Mouse (Mus musculus): ENCODE measurements around the gene Olfr671. TPM values are rescaled to one million over a fixed set of nuclear protein-coding genes. Genes with fewer than 3 reads are reported as not detected.

The Olfr671 gene
- polyA plus RNA-seq, 1 experiment = not detected

DNA sequence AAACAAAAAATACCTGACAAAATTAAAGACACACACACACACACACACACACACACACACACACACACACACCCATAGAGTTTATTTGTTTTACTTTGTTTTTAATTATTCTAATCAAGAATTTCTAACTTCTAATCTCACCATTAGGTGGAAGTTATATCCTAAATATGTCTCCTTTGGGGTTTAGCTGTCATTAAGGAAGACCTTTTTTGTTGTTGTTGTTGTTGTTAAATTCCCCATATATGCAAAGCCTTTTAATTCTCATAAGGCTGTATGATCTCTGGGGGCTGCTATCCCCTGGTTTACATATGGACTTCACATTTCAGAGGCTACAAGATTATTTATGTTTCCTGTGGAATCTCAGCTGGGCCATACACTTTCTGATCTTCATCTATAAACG lies 45.0 kb downstream of the Olfr671 start, which contains the start of gene Olfr669:
Olfr669 (plus strand) TSS at position 301 of the 400 bp plus-strand sequence.
- TF ChIP-seq CTCF (IDR thresholded peaks at IDR 0.05; ENCODE audit: borderline replicate concordance, control insufficient read depth, extremely low read depth, insufficient read depth, low read length, poor library complexity) (no peak), POLR2A (IDR thresholded peaks at IDR 0.05; ENCODE audit: control insufficient read depth, extremely low read depth, insufficient read depth, low read length, poor library complexity) (no peak)
- no peaks in the 10 kb centered on the region for H3K4me1 ChIP-seq (replicated peaks; ENCODE audit: control insufficient read depth, insufficient read depth, low read length)
- 96% methylated on average over 1 of the region's 1 CpGs for WGBS
- no peak for DNase-seq
- H3K27me3 ChIP-seq (ENCODE audit: control insufficient read depth, insufficient read depth, low read length) = no peaks in the 10 kb centered on the region
- no peaks in the 10 kb centered on the region for H3K36me3 ChIP-seq (ENCODE audit: control insufficient read depth, insufficient read depth, low read length)
- no peak within 1 kb of the TSS for H3K4me3 ChIP-seq (ENCODE audit: control insufficient read depth, insufficient read depth, low read length)
- no peak within 1 kb of the TSS for H3K27ac ChIP-seq (ENCODE audit: control insufficient read depth, insufficient read depth, low read length)

DNA sequence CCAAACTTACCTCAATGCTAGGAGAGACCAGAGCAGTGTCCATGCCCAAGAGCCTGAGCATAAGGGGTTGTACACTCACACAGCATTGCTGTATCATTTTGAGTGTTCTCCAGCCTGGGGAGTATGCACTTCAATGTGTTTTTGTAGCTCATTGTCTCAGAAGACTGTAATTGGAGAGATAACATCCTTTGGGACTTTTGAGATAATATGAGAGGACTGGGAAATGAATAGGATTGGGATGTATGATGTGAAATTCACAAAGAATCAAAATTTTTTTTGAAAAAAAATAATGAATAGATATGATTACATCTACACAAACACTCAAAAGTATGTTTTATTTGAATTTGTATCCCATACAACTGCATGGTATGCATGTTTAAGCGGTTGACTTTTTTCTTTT lies 51.0 kb downstream of the Olfr671 start, which contains the start of gene Olfr668:
Olfr668 (minus strand) TSS at position 101 of the 400 bp plus-strand sequence.
- no peaks in the 10 kb centered on the region for H3K4me1 ChIP-seq (replicated peaks; ENCODE audit: control insufficient read depth, insufficient read depth, low read length)

More for the DNA sequence above, 51.0 kb downstream of the Olfr671 start, which contains the start of gene Olfr668:
- Histone ChIP-seq H3K27me3 (ENCODE audit: control insufficient read depth, insufficient read depth, low read length) (no peaks in the 10 kb centered on the region), H3K36me3 (ENCODE audit: control insufficient read depth, insufficient read depth, low read length) (no peaks in the 10 kb centered on the region), H3K4me3 (ENCODE audit: control insufficient read depth, insufficient read depth, low read length) (no peak within 1 kb of the TSS), H3K27ac (ENCODE audit: control insufficient read depth, insufficient read depth, low read length) (no peak within 1 kb of the TSS)
- 75% methylated on average over 1 of the region's 1 CpGs for WGBS
- no peak for DNase-seq
- TF ChIP-seq CTCF (IDR thresholded peaks at IDR 0.05; ENCODE audit: borderline replicate concordance, control insufficient read depth, extremely low read depth, insufficient read depth, low read length, poor library complexity) = no peak
- no peak for TF ChIP-seq POLR2A (IDR thresholded peaks at IDR 0.05; ENCODE audit: control insufficient read depth, extremely low read depth, insufficient read depth, low read length, poor library complexity)

Other genes starting within 250 kb of the Olfr671 start
- 0.08 and 0.12 TPM in 2 replicates for gene Usp17le, start 201.7 kb downstream of the Olfr671 start, polyA plus RNA-seq (2012; rRNA removed)
- not detected in 2 replicates for gene Usp17lb, start 136.5 kb downstream of the Olfr671 start, polyA plus RNA-seq (2012; rRNA removed)
- not detected in 2 replicates for gene Usp17la, start 122.1 kb downstream of the Olfr671 start, polyA plus RNA-seq (2012; rRNA removed)
- gene Olfr665, start 101.1 kb downstream of the Olfr671 start, polyA plus RNA-seq (2012; rRNA removed) = not detected in 2 replicates
- not detected in 2 replicates for gene Olfr666, start 83.2 kb downstream of the Olfr671 start, polyA plus RNA-seq (2012; rRNA removed)
- not detected in 2 replicates for gene Olfr667, start 57.6 kb downstream of the Olfr671 start, polyA plus RNA-seq (2012; rRNA removed)
- not detected in 2 replicates for gene Olfr668, start 51.1 kb downstream of the Olfr671 start, polyA plus RNA-seq (2012; rRNA removed)
- gene Olfr669, start 44.9 kb downstream of the Olfr671 start, polyA plus RNA-seq (2012; rRNA removed) = not detected in 2 replicates
- not detected in 2 replicates for gene Olfr670, start 16.5 kb downstream of the Olfr671 start, polyA plus RNA-seq (2012; rRNA removed)
- gene Olfr672, start 22.9 kb upstream of the Olfr671 start, polyA plus RNA-seq (2012; rRNA removed) = not detected in 2 replicates
- not detected in 2 replicates for gene Olfr675, start 49.3 kb upstream of the Olfr671 start, polyA plus RNA-seq (2012; rRNA removed)
- gene Olfr676, start 53.6 kb upstream of the Olfr671 start, polyA plus RNA-seq (2012; rRNA removed) = not detected in 2 replicates
- not detected in 2 replicates for gene Olfr677, start 72.2 kb upstream of the Olfr671 start, polyA plus RNA-seq (2012; rRNA removed)
- gene Olfr678, start 85.3 kb upstream of the Olfr671 start, polyA plus RNA-seq (2012; rRNA removed) = not detected in 2 replicates
- 0.01 TPM in 1 of 2 replicates, not detected in the other for gene Olfr679, start 102.1 kb upstream of the Olfr671 start, polyA plus RNA-seq (2012; rRNA removed)
- gene Olfr680-ps1, start 113.7 kb upstream of the Olfr671 start, polyA plus RNA-seq (2012; rRNA removed) = not detected in 2 replicates
- gene Olfr681, start 137.7 kb upstream of the Olfr671 start, polyA plus RNA-seq (2012; rRNA removed) = not detected in 2 replicates
- not detected in 2 replicates for gene Olfr683, start 167.9 kb upstream of the Olfr671 start, polyA plus RNA-seq (2012; rRNA removed)
- not detected in 2 replicates for gene Olfr684, start 184.5 kb upstream of the Olfr671 start, polyA plus RNA-seq (2012; rRNA removed)
- gene Olfr685, start 206.9 kb upstream of the Olfr671 start, polyA plus RNA-seq (2012; rRNA removed) = not detected in 2 replicates
- gene Olfr686, start 228.4 kb upstream of the Olfr671 start, polyA plus RNA-seq (2012; rRNA removed) = not detected in 2 replicates